Mouse (Mus musculus) Muller cell, postnatal 12 days (primary cell): ENCODE measurements around the gene Ccdc62.

Experiments used
- DNase-seq: peaks from one replicate; pipeline ENCODE4 v3.0.0-alpha.2; 2015; ENCODE audit errors: inconsistent ontology term

Gene Ccdc62

GRCm38 (mm10) chr5:123979980-123980369 is 49.5 kb downstream of the Ccdc62 start:
- DNase-seq, result no peak

GRCm38 (mm10) chr5:123980521-123981249 is 50.2 kb downstream of the Ccdc62 start:
- peak; percentile 84 for DNase-seq

DNA sequence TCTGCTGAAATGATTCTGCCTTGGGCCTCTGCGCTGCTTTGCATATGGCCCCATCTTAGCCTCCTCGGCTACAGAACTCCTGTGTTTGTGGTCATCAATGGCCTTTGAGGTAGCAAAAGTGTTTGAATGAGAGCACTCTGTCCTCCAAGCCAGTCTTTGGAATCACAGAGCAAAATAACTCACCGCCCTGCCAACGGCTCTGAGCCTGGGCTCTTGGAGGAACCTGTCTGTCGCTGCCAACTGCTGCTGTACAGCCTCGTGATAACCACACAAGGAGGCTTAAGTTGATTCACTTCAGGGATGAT is 50.7 kb downstream of the Ccdc62 start:
- no peak for DNase-seq

DNA sequence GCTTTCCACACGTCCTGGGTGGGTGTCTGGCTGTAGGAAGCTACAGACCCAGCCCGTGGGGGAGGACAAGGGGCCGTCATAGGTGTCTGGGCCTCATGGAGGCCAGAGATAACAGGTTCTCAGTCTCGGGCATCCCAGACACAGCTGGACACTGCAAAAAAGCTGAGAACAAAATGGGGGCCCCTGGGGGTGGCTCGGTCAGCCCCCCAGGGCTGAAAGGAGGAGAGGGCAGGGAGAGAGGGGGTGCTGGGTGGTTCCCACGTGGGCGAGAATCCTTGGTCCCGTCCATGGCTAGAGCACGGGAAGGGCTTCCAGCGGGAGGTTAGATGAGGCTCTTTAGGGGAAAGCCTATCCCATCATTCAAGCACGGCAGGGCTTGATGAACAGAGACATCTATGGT is 52.4 kb downstream of the Ccdc62 start:
- no peak for DNase-seq

- peak; percentile 58 for DNase-seq
These were observed 55.0 kb downstream of the Ccdc62 start for GRCm38 (mm10) chr5:123985434-123985833.

- DNase-seq, result no peak
These were observed 56.4 kb downstream of the Ccdc62 start for GRCm38 (mm10) chr5:123986925-123987324.

GRCm38 (mm10) chr5:123987511-123987910 is 57.0 kb downstream of the Ccdc62 start:
- DNase-seq, result no peak

GRCm38 (mm10) chr5:123989941-123990885 is 59.7 kb downstream of the Ccdc62 start:
- no peak for DNase-seq

DNA sequence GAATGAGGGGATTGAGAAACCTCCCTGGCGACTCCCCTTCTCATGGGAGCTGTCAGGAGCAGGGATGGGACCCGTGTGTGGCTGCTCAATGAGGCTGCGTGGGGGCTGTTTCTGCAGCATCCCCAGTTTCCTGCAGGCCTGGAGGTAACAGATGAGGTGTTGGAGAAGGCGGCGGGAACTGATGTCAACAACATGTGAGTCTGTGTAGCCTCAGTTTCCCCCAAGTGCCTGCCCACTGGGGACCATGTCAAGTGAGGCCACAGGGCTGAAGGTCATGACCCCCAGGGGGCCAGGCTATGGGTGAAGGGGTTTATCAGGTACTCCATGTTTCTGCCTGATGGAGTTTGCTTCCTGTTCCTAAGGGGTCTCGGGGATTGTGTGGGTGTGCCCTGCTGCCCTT is 60.8 kb downstream of the Ccdc62 start:
- DNase-seq, result no peak

DNA sequence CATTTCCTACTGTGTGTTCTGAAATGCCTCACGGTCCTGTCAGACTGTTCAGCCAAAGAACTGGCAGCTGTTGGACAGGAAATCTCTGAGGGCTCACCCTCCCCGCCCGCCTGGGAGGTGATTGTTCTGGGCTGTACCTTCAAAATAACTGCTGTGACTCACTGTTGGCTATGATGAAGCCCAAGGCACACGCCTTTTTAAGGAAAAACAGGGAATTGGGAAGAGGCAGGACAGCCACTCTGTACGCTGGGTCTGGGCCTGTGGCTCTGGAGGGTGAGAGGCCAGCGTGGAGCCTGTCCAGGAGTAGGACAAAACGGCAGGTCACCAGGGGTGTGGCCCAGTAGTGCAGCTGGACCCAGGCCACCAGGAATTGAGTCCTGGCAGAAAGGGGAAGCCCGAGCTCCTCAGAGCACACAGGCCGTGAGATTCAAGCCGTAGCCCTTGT is 61.7 kb downstream of the Ccdc62 start:
- DNase-seq, result peak; percentile 90

GRCm38 (mm10) chr5:123992794-123993193 is 62.3 kb downstream of the Ccdc62 start:
- peak; percentile 82 for DNase-seq

- DNase-seq, result peak; percentile 98
These were observed 63.0 kb downstream of the Ccdc62 start for GRCm38 (mm10) chr5:123993263-123994036.

DNA sequence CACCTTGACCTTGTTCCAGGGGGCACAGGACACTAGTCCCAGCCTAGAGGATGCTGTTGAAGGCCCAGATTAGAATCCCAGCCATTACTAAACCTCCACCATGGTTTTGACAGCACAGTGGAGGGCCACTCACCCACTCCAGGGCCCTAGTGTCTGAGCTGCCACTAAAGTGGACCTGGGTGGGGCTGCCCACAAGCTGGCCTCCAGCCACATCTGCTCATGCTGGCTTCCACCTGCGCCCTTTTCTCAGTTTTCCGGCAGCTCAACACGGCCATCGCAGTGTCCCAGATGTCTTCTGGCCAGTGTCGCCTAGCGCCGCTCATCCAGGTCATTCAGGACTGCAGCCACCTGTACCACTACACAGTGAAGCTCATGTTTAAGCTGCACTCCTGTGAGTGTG is 64.0 kb downstream of the Ccdc62 start:
- no peak for DNase-seq

DNA sequence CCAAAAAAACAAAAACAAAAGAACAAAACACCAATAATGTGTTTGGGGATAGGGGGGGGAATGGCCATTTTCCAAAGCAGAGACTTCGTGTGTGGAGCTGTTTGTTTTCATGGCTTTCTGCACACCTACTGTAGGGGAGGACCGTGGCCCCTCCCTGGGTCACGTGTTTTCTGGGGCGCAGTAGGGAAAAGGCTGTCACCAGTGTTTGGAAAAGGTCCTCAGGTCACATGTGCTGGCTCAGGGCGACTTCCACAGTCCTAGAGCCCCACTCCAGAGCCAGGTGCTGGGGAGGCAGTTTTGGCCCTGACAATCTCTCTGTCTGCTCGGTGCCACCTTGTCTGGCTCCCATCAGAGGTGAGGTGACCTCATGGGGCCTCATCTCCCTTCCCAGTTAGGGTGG is 64.9 kb downstream of the Ccdc62 start:
- no peak for DNase-seq

DNA sequence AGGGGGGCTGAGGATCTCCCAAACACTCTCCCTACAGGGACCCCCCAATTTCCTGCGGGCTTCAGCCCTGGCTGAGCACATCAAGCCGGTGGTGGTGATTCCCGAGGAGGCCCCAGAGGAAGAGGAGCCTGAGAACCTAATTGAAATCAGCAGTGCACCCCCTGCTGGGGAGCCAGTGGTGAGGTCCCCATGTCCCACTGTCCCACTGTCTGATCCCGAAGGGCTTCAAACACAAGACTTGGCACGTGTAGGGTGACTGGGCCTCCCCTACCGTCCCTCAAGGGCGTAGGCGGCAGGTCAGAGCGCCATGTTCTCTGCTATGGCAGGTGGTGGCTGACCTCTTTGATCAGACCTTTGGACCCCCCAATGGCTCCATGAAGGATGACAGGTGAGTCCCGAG is 65.7 kb downstream of the Ccdc62 start:
- no peak for DNase-seq

DNA sequence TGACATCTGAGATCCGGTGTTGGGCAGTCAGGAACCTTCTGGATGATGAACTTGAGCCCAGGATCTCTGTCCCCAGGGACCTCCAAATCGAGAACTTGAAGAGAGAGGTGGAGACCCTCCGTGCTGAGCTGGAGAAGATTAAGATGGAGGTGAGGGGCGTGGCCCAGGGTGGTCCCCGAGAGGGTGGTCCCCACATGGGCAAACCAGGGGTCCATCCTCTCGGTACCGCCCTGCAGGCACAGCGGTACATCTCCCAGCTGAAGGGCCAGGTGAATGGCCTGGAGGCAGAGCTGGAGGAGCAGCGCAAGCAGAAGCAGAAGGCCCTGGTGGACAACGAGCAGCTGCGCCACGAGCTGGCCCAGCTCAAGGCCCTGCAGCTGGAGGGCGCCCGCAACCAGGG is 66.2 kb downstream of the Ccdc62 start:
- DNase-seq, result no peak

DNA sequence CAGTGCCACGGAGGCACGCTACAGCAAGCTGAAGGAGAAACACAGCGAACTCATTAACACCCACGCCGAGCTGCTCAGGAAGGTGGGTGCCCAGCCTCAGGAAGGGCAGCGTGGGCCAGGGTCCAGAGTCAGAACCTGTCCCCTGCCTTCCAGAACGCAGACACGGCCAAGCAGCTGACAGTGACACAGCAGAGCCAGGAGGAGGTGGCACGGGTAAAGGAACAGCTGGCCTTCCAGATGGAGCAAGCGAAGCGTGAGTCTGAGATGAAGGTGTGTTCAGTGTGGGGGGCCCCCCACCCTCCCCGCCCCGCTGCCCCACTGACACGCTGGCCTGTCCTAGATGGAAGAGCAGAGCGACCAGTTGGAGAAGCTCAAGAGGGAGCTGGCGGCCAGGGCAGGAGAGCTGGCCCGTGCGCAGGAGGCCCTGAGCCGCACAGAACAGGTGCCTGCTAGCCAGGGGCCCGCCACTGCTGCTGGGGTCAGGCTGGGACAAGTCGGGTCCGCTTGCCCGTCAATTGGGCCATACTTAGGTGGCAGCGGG is 66.8 kb downstream of the Ccdc62 start:
- no peak for DNase-seq

DNA sequence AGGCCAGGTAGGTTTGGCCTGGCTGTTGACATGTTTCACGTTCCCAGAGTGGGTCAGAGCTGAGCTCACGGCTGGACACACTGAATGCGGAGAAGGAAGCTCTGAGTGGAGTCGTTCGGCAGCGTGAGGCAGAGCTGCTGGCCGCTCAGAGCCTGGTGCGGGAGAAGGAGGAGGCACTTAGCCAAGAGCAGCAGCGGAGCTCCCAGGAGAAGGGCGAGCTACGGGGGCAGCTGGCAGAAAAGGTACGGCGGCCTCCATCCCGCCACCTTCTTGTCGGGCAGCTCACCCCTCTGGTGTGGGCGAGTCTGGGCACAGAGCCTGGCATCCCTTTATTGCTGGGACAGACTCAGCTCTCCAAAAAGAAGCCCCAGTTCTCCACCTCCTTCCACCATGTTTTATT is 67.3 kb downstream of the Ccdc62 start:
- peak; percentile 49 for DNase-seq

DNA sequence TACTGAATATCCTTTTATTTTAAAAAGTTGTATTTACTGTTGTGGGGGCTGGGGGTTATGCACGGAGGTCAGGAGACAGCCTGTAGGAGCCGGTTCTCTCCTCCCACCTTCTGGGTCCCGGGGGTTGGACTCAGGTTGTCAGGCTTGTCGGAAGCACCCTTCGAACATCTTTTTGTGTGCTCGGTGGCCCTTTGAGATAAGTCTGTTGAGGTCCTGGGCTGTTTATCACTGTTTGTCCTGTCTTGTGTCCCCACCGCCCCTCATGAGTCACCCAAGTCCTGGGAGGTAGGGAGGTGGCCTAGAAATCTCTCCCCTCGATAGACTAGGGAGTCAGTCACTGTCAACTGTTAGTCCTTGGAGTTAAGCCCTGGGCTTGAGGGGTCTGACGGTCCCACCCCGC is 67.9 kb downstream of the Ccdc62 start:
- no peak for DNase-seq

DNA sequence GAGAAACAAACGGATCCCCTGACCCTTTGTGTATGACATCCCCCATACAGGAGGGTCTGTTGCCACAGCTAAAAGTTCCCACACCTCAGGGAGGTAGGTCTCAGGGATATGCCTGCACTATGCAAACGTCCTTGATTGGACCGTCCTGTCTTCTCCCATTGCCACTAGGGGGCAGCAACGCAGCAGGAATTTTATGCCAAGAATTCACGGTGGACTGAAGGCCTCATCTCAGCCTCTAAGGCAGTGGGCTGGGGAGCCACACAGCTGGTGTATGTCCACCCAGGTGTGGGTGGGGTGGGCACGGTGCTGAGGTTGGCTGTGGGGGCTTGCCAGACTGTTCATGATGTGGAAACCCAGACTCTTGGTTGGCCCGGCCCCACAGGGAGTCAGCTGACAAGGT is 70.3 kb downstream of the Ccdc62 start:
- DNase-seq, result peak; percentile 69

DNA sequence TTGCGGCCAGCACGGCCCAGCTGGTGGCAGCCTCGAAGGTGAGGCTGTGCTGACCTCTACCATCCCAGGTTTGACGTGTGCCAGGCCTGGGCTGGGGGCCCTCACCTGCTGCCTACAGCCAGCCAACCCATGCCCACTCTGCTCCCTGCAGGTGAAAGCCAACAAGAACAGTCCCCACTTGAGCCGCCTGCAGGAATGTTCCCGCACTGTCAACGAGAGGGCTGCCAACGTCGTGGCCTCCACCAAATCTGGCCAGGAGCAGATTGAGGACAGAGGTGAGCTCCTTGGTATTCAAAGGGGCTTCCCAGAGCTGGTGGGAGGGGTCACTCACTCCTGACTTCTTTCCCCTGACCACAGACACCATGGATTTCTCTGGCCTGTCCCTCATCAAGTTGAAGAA is 70.8 kb downstream of the Ccdc62 start:
- no peak for DNase-seq

DNA sequence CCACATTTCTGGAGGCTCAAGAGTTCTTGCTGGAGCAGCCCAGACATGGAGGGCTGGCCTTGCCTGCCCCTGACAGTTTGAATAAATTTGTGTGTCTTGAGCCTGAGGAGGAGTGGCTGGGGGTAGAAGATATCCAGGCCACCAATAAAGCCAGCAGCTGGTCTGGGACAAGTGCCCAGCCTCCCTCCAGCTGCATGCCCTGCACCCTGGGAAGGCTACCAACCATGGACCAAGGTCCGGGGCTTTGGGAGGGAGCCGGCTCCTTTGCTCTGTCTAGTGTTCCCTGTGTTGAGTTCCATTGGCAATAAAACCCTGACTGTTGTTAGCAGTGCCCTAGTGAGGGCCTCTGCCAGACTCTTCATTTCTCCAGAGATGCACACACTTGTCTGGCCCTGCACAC is 72.4 kb downstream of the Ccdc62 start:
- peak; percentile 62 for DNase-seq
